Mouse (Mus musculus): ENCODE data around the gene Mgat4d. TPM values are rescaled to one million over a fixed set of nuclear protein-coding genes. Genes with fewer than 3 reads are reported as not detected.

The Mgat4d gene
- total and polyA plus RNA-seq, 3 experiments = not detected

DNA sequence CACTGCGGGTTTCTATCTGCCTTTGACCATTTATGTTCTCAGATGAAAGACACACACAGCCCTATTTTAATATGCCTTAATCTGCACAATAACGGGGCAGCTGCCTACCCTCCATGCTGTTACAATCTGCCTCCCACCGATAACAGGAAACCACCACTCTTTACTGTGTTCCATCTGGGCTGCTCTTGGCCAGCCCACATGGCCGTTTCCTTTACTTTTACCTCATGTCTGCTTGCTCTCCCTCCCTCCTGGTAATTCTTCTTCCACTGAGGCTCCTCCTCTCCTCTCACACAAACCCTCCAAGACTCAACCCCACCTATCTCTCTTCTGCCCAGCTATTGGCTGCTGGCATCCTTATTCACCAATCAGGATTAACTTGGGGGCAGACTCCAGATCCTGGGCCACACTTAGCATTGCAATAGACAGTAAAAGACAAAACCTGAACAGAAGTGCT lies 80.8 kb downstream of the Mgat4d start (continued):
- TF ChIP-seq USF2 (IDR thresholded peaks at IDR 0.05; ENCODE audit: borderline replicate concordance in 1 of 2, insufficient read depth in 1 of 2, low read depth in 1 of 2, low read length in 2 of 2) (no peak), JUND (IDR thresholded peaks at IDR 0.05; ENCODE audit: low read depth, low read length) (no peak), ETS1 (IDR thresholded peaks at IDR 0.05; ENCODE audit: low read depth, low read length) (peak; percentile 78), MYC (IDR thresholded peaks at IDR 0.05; ENCODE audit: low read depth, low read length) (peak; percentile 90), ZC3H11A (IDR thresholded peaks at IDR 0.05; ENCODE audit: low read depth, low read length) (no peak), TCF12 (IDR thresholded peaks at IDR 0.05; ENCODE audit: low read depth, low read length) (peak; percentile 82), USF1 (IDR thresholded peaks at IDR 0.05; ENCODE audit: low read depth, low read length) (no peak), NELFE (IDR thresholded peaks at IDR 0.05; ENCODE audit: low read depth, low read length) (peak; percentile 52; the same call in 1 of the 2 replicates), SMC3 (IDR thresholded peaks at IDR 0.05; ENCODE audit: low read depth, low read length) (no peak), TAL1 (IDR thresholded peaks at IDR 0.05; ENCODE audit: low read length) (peak; percentile 95), SIN3A (IDR thresholded peaks at IDR 0.05; ENCODE audit: low read length) (peak; percentile 72), BHLHE40 (IDR thresholded peaks at IDR 0.05; ENCODE audit: borderline replicate concordance, low read depth, low read length) (no peak), POLR2AphosphoS5 (IDR thresholded peaks at IDR 0.05; ENCODE audit: borderline replicate concordance, low read depth, low read length) (no peak), MXI1 (IDR thresholded peaks at IDR 0.05; ENCODE audit: low read depth, low read length) (peak; percentile 79), GABPA (IDR thresholded peaks at IDR 0.05; ENCODE audit: low read depth, low read length) (no peak)

Other genes starting within 250 kb of the Mgat4d start
- gene Tbc1d9, start 183.1 kb upstream of the Mgat4d start, total RNA-seq (2012; rRNA removed) = not detected in 2 replicates
- not detected for gene Tbc1d9, start 183.1 kb upstream of the Mgat4d start, polyA plus RNA-seq (2012; ENCODE audit: insufficient read depth in 1 of 2, insufficient read length in 2 of 2, low read depth in 1 of 2, low replicate concordance in 2 of 2, missing spikeins in 1 of 2)
- gene Gm10645, start 182.3 kb upstream of the Mgat4d start, total RNA-seq (2012; rRNA removed) = not detected in 2 replicates
- not detected for gene Gm10645, start 182.3 kb upstream of the Mgat4d start, polyA plus RNA-seq (2012; ENCODE audit: insufficient read depth in 1 of 2, insufficient read length in 2 of 2, low read depth in 1 of 2, low replicate concordance in 2 of 2, missing spikeins in 1 of 2)
- gene Ucp1, start 58.1 kb upstream of the Mgat4d start, total RNA-seq (2012; rRNA removed) = not detected in 2 replicates
- gene Ucp1, start 58.1 kb upstream of the Mgat4d start, polyA plus RNA-seq (2012; ENCODE audit: insufficient read depth in 1 of 2, insufficient read length in 2 of 2, low read depth in 1 of 2, low replicate concordance in 2 of 2, missing spikeins in 1 of 2) = not detected
- 3.5 and 4.8 TPM in 2 replicates for gene Elmod2, start 16.0 kb upstream of the Mgat4d start, total RNA-seq (2012; rRNA removed)
- 100 to 1,000 TPM in 1 of 2 experiments, 1 to 10 TPM in 1; 4.8 to 138 TPM for gene Elmod2, start 16.0 kb upstream of the Mgat4d start, polyA plus RNA-seq (2012; ENCODE audit: insufficient read depth in 1 of 2, insufficient read length in 2 of 2, low read depth in 1 of 2, low replicate concordance in 2 of 2, missing spikeins in 1 of 2)
- 0.04 TPM in 1 of 2 replicates, not detected in the other for gene Clgn, start 41.4 kb downstream of the Mgat4d start, total RNA-seq (2012; rRNA removed)
- gene Clgn, start 41.4 kb downstream of the Mgat4d start, polyA plus RNA-seq (2012; ENCODE audit: insufficient read depth in 1 of 2, insufficient read length in 2 of 2, low read depth in 1 of 2, low replicate concordance in 2 of 2, missing spikeins in 1 of 2) = under 1 TPM in 1 of 2 experiments, not detected in 1; 0.06 TPM
- 24.4 and 29.5 TPM in 2 replicates for gene Scoc, start 109.9 kb downstream of the Mgat4d start, total RNA-seq (2012; rRNA removed)
- 10 to 100 TPM in 1 of 2 experiments, not detected in 1; 14.7 TPM for gene Scoc, start 109.9 kb downstream of the Mgat4d start, polyA plus RNA-seq (2012; ENCODE audit: insufficient read depth in 1 of 2, insufficient read length in 2 of 2, low read depth in 1 of 2, low replicate concordance in 2 of 2, missing spikeins in 1 of 2)
- gene Olfr370, start 187.3 kb downstream of the Mgat4d start, total RNA-seq (2012; rRNA removed) = not detected in 2 replicates
- under 1 TPM in 1 of 2 experiments, not detected in 1; 0.26 TPM for gene Olfr370, start 187.3 kb downstream of the Mgat4d start, polyA plus RNA-seq (2012; ENCODE audit: insufficient read depth in 1 of 2, insufficient read length in 2 of 2, low read depth in 1 of 2, low replicate concordance in 2 of 2, missing spikeins in 1 of 2)
- 306 and 311 TPM in 2 replicates for gene Ndufb7, start 218.2 kb downstream of the Mgat4d start, total RNA-seq (2012; rRNA removed)
- gene Ndufb7, start 218.2 kb downstream of the Mgat4d start, polyA plus RNA-seq (2012; ENCODE audit: insufficient read depth in 1 of 2, insufficient read length in 2 of 2, low read depth in 1 of 2, low replicate concordance in 2 of 2, missing spikeins in 1 of 2) = 100 to 1,000 TPM in 1 of 2 experiments, not detected in 1; 194 TPM

All from MEL (cell line).